Mouse (Mus musculus): ENCODE measurements at regions not wholly inside any gene's neighbourhood (a gene's known extent, or its start where the extent isn't known, plus 50 kb on each side); places are given as distances from the start of the nearest gene placed in this dataset.

DNA sequence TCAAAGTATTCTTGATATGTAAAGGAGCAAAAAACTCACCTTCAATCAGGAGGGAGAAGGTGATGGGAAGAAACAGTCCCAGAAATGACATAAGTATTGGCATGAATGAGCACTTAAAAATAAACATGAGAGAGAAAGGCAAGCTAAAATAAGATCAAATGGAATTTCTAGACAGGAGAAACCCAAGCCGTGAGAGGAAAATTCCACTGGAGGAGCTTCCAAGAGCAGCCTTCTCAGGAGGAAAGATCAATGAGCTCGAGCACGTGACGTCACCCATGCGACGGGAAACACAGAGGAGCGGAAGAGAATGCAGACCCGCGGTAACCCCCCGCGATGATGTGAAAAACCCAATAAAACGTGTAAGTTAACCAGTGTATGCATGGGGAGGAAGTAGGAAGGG, 274.6 kb downstream of the Lyplal1 start:
- H3K4me2 ChIP-seq (ENCODE audit: low read depth, low read length): no peak overlapping the region
- ATAC-seq (ENCODE audit: low read depth) (no peak), DNase-seq (ENCODE audit: low spot score) (no peak)
- H3K9ac ChIP-seq (ENCODE audit: low read depth, low read length): no peak overlapping the region
- no peaks in the 10 kb centered on the region for H3K36me3 ChIP-seq (ENCODE audit: control insufficient read depth, insufficient read depth, low read length)
- H3K4me3 ChIP-seq (ENCODE audit: low read depth, low read length): no peak overlapping the region
- WGBS: 78% methylated on average over 12 of the region's 12 CpGs
- H3K27me3 ChIP-seq (replicated peaks; ENCODE audit: control insufficient read depth, insufficient read depth, low read length): no peaks in the 10 kb centered on the region
- no peaks in the 10 kb centered on the region for H3K4me1 ChIP-seq (ENCODE audit: control insufficient read depth, insufficient read depth, low read length)
- H3K9me3 ChIP-seq (ENCODE audit: control insufficient read depth, low read length): no peaks in the 10 kb centered on the region
- no peak overlapping the region for H3K27ac ChIP-seq (replicated peaks; ENCODE audit: low read depth, low read length)

DNA sequence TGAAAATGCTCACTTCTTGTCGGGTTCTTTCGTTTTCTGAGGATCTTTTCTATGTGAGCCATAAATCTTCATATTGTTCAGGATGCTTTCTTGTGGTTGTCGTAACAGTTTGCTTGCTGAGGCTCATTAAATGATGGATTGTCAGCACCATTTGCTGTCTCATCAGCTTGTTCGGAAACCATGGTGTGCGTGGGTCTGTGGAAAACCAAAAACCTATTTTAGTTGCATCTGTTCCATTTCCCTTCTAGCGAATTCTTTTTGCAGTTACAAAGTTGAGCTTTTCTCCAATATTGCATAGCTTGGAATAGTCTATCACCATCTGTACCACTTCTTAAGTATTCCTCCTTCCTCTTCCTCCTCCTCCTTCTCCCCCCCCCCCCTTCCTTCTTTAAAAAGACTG, 269.9 kb downstream of the Lyplal1 start:
- Histone ChIP-seq H3K4me1 (ENCODE audit: control insufficient read depth, insufficient read depth, low read length) (no peaks in the 10 kb centered on the region), H3K36me3 (ENCODE audit: control insufficient read depth, insufficient read depth, low read length) (no peaks in the 10 kb centered on the region), H3K9me3 (ENCODE audit: control insufficient read depth, low read length) (no peaks in the 10 kb centered on the region), H3K4me3 (ENCODE audit: low read depth, low read length) (no peak overlapping the region), H3K27ac (replicated peaks; ENCODE audit: low read depth, low read length) (no peak overlapping the region), H3K9ac (ENCODE audit: low read depth, low read length) (no peak overlapping the region), H3K27me3 (replicated peaks; ENCODE audit: control insufficient read depth, insufficient read depth, low read length) (no peaks in the 10 kb centered on the region), H3K4me2 (ENCODE audit: low read depth, low read length) (no peak overlapping the region)
- 82% methylated on average over 6 of the region's 6 CpGs for WGBS
- ATAC-seq (ENCODE audit: low read depth) (no peak), DNase-seq (ENCODE audit: low spot score) (no peak)

DNA sequence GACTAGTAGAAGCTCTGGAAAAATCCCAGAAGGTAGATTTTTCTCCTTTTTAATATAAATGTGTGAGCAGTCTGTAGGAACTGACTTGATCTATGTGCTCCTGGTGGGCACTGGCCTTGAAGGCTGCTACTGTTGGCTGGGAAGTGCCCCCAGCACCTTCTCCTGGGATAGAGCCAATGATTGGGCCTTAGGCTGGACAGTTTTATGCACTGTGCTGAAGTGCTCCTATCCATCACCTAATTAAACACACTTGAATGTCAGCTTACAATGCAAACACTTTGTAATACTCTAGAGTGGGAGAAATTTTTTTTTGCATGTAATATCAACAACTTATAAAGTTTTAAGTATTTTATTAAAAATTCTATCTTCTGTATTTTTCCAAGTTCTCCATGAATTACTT, 266.5 kb downstream of the Lyplal1 start:
- no peaks in the 10 kb centered on the region for H3K9me3 ChIP-seq (ENCODE audit: control insufficient read depth, low read length)
- no peaks in the 10 kb centered on the region for H3K4me1 ChIP-seq (ENCODE audit: control insufficient read depth, insufficient read depth, low read length)
- H3K4me3 ChIP-seq (ENCODE audit: low read depth, low read length): no peak overlapping the region
- DNase-seq (ENCODE audit: low spot score): no peak
- no peak overlapping the region for H3K9ac ChIP-seq (ENCODE audit: low read depth, low read length)
- no peak for ATAC-seq (ENCODE audit: low read depth)
- no peak overlapping the region for H3K27ac ChIP-seq (replicated peaks; ENCODE audit: low read depth, low read length)
- H3K27me3 ChIP-seq (replicated peaks; ENCODE audit: control insufficient read depth, insufficient read depth, low read length): no peaks in the 10 kb centered on the region
- no peak overlapping the region for H3K4me2 ChIP-seq (ENCODE audit: low read depth, low read length)
- H3K36me3 ChIP-seq (ENCODE audit: control insufficient read depth, insufficient read depth, low read length): no peaks in the 10 kb centered on the region

DNA sequence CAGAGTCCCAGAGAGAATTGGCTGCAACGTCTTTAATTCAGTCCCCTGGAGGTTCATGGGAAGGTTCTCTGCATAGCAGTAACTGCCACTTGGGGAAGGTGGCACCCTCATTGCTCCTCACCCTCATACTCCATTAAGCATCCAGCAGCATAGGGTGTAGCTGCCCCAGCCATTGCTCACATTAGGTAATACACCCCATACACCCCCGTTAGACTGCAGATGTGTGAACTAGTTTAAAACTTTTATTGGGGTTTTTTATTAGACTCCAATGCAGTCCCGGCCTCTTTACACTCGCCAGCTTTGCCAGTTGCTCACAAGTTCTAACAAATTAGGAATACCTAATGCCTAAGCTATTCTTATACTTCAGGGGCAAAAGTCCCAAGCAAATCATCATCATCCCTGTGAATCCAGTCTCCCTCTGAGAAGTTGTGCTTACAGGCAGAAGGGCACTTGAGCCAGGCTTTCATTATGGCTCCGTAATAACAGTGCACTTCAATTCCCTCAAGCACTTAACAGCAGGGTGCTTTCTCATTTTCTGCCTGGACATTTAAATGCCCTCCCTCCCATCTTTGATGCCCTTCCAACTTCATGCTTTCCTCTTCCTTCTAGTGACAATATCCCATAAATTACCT, 265.7 kb downstream of the Lyplal1 start:
- Histone ChIP-seq H3K27ac (replicated peaks; ENCODE audit: low read depth, low read length) (no peak overlapping the region), H3K4me1 (ENCODE audit: control insufficient read depth, insufficient read depth, low read length) (no peaks in the 10 kb centered on the region), H3K4me2 (ENCODE audit: low read depth, low read length) (no peak overlapping the region), H3K9ac (ENCODE audit: low read depth, low read length) (no peak overlapping the region), H3K9me3 (ENCODE audit: control insufficient read depth, low read length) (no peaks in the 10 kb centered on the region), H3K36me3 (ENCODE audit: control insufficient read depth, insufficient read depth, low read length) (no peaks in the 10 kb centered on the region), H3K27me3 (replicated peaks; ENCODE audit: control insufficient read depth, insufficient read depth, low read length) (no peaks in the 10 kb centered on the region), H3K4me3 (ENCODE audit: low read depth, low read length) (no peak overlapping the region)
- 67% methylated on average over 5 of the region's 5 CpGs for WGBS
- no peak for DNase-seq (ENCODE audit: low spot score)
- no peak for ATAC-seq (ENCODE audit: low read depth)

DNA sequence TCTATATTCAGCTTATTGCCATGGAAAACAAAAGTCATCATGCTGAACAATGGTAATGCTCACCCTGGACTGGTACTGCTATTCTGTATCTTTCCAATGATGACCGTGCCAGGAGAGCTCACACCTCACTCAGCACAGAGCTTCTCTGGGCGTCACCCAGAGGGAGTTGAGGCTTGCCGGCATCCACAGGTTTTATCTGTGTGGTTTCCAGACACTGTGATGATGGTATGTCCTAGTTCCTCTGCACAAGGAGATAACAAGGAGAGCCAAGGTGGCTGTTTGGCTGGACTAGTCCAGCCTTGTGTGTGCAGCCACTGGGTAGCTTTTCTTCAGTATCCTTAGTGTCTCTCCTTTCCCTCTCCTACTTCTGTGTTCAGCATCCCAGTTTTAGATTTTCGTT, 255.4 kb downstream of the Lyplal1 start:
- no peak for DNase-seq (ENCODE audit: low spot score)
- H3K9me3 ChIP-seq (ENCODE audit: control insufficient read depth, low read length): no peaks in the 10 kb centered on the region
- H3K27me3 ChIP-seq (replicated peaks; ENCODE audit: control insufficient read depth, insufficient read depth, low read length): no peaks in the 10 kb centered on the region
- no peak overlapping the region for H3K4me3 ChIP-seq (ENCODE audit: low read depth, low read length)
- H3K36me3 ChIP-seq (ENCODE audit: control insufficient read depth, insufficient read depth, low read length): no peaks in the 10 kb centered on the region
- no peak overlapping the region for H3K9ac ChIP-seq (ENCODE audit: low read depth, low read length)
- ATAC-seq (ENCODE audit: low read depth): no peak
- H3K27ac ChIP-seq (replicated peaks; ENCODE audit: low read depth, low read length): no peak overlapping the region
- WGBS: 89% methylated on average over 4 of the region's 4 CpGs
- no peak overlapping the region for H3K4me2 ChIP-seq (ENCODE audit: low read depth, low read length)
- H3K4me1 ChIP-seq (ENCODE audit: control insufficient read depth, insufficient read depth, low read length): no peaks in the 10 kb centered on the region; the same call in 1 of the 2 replicates

DNA sequence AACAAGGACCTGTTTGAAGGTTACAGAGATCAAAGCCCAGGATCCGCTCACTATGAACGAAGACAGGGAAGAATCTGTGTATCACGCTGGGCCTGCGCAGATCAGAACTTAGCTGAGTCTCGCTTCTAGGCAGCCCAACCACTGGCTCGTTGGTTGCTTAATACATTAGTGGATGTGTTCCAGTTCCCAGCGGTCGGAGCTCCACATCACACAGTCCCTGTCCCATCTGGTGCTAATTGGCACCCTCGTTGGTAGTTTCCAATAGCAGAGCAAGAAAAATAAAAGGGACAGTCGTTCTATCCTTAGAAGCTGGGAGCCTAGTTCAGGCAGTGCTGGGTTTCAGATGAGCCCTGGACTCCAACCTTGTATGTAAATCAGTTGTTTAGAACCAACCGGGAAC, 251.2 kb downstream of the Lyplal1 start:
- 69% methylated on average over 11 of the region's 11 CpGs for WGBS
- no peaks in the 10 kb centered on the region; the same call in 1 of the 2 replicates for H3K4me1 ChIP-seq (ENCODE audit: control insufficient read depth, insufficient read depth, low read length)
- ATAC-seq (ENCODE audit: low read depth): no peak
- no peaks in the 10 kb centered on the region for H3K9me3 ChIP-seq (ENCODE audit: control insufficient read depth, low read length)
- no peaks in the 10 kb centered on the region for H3K27me3 ChIP-seq (replicated peaks; ENCODE audit: control insufficient read depth, insufficient read depth, low read length)
- H3K4me2 ChIP-seq (ENCODE audit: low read depth, low read length): no peak overlapping the region
- H3K36me3 ChIP-seq (ENCODE audit: control insufficient read depth, insufficient read depth, low read length): no peaks in the 10 kb centered on the region
- no peak overlapping the region for H3K27ac ChIP-seq (replicated peaks; ENCODE audit: low read depth, low read length)
- peak; percentile 33 for DNase-seq (ENCODE audit: low spot score)
- H3K4me3 ChIP-seq (ENCODE audit: low read depth, low read length): no peak overlapping the region
- no peak overlapping the region for H3K9ac ChIP-seq (ENCODE audit: low read depth, low read length)

DNA sequence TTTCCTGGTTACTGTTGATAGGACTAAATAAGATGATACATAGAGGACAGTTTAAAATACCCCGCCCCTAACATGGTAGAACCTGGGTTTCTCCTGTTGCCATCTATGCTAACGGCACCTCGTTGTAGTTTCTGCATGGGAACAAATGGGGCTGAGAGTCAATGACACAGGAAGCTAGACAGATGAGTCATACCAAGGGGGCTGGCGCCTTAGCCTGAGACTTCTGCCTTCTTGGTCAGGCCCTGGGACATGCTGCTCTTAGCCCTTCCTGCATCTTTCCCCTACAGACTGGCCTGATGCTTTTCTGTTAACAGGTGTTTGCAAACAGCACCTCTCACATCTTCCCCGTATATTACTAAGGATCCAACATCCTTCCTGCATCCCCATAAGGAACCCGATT, 250.5 kb downstream of the Lyplal1 start:
- Histone ChIP-seq H3K4me2 (ENCODE audit: low read depth, low read length) (no peak overlapping the region), H3K4me3 (ENCODE audit: low read depth, low read length) (no peak overlapping the region), H3K4me1 (ENCODE audit: control insufficient read depth, insufficient read depth, low read length) (no peaks in the 10 kb centered on the region; the same call in 1 of the 2 replicates), H3K27me3 (replicated peaks; ENCODE audit: control insufficient read depth, insufficient read depth, low read length) (no peaks in the 10 kb centered on the region), H3K9me3 (ENCODE audit: control insufficient read depth, low read length) (no peaks in the 10 kb centered on the region), H3K36me3 (ENCODE audit: control insufficient read depth, insufficient read depth, low read length) (no peaks in the 10 kb centered on the region), H3K9ac (ENCODE audit: low read depth, low read length) (no peak overlapping the region), H3K27ac (replicated peaks; ENCODE audit: low read depth, low read length) (no peak overlapping the region)
- ATAC-seq (ENCODE audit: low read depth) (no peak), DNase-seq (ENCODE audit: low spot score) (no peak)
- 95% methylated on average over 6 of the region's 6 CpGs for WGBS

DNA sequence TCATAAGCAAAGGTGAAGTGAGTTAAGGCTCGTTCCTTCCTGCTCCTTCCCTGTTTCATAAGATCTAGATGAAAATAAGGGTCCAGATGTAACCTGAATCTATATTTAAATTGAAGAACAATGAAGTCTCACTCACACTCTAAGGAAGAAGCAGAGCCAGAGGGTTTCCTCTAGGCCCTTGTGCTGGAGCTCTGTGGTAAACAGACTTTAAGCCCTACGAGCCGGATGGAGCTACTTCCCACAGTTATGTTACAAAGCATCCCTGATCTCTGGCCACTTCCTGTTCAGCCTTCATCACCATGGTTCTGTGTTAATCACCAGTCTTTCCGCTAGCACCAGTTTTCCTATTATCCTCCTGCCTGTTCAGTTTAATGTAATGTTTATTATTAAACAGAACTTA, 250.1 kb downstream of the Lyplal1 start:
- WGBS: 79% methylated on average over 4 of the region's 4 CpGs
- Histone ChIP-seq H3K27me3 (replicated peaks; ENCODE audit: control insufficient read depth, insufficient read depth, low read length) (no peaks in the 10 kb centered on the region), H3K9me3 (ENCODE audit: control insufficient read depth, low read length) (no peaks in the 10 kb centered on the region), H3K4me2 (ENCODE audit: low read depth, low read length) (no peak overlapping the region), H3K36me3 (ENCODE audit: control insufficient read depth, insufficient read depth, low read length) (no peaks in the 10 kb centered on the region), H3K4me3 (ENCODE audit: low read depth, low read length) (no peak overlapping the region), H3K27ac (replicated peaks; ENCODE audit: low read depth, low read length) (no peak overlapping the region), H3K9ac (ENCODE audit: low read depth, low read length) (no peak overlapping the region), H3K4me1 (ENCODE audit: control insufficient read depth, insufficient read depth, low read length) (no peaks in the 10 kb centered on the region; the same call in 1 of the 2 replicates)
- DNase-seq (ENCODE audit: low spot score) (no peak), ATAC-seq (ENCODE audit: low read depth) (no peak)

DNA sequence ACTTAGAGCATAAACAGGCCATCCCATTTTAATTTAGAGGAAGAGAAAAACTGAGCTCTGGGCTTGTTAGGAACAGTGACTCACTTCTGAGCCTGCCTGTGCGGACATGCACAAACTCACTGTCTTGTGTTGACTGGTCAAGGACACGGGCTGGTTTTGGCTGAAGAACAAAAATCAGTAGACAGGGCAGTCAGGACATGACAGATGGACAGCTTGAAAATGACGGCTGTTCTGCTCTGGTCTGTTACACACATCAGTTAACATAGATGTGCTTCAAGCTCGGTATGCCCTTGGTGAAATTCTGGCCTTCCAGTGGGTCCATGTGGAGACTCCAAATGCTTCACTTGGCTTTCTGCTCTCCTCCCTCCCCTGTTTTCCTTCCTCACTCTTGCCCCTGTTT, 248.4 kb downstream of the Lyplal1 start:
- no peak overlapping the region for H3K9ac ChIP-seq (ENCODE audit: low read depth, low read length)
- no peaks in the 10 kb centered on the region; the same call in 1 of the 2 replicates for H3K4me1 ChIP-seq (ENCODE audit: control insufficient read depth, insufficient read depth, low read length)
- no peaks in the 10 kb centered on the region for H3K27me3 ChIP-seq (replicated peaks; ENCODE audit: control insufficient read depth, insufficient read depth, low read length)
- ATAC-seq (ENCODE audit: low read depth): no peak
- 66% methylated on average over 4 of the region's 4 CpGs for WGBS
- no peak overlapping the region for H3K4me2 ChIP-seq (ENCODE audit: low read depth, low read length)
- H3K27ac ChIP-seq (replicated peaks; ENCODE audit: low read depth, low read length): no peak overlapping the region
- H3K4me3 ChIP-seq (ENCODE audit: low read depth, low read length): no peak overlapping the region
- H3K36me3 ChIP-seq (ENCODE audit: control insufficient read depth, insufficient read depth, low read length): no peaks in the 10 kb centered on the region
- no peaks in the 10 kb centered on the region for H3K9me3 ChIP-seq (ENCODE audit: control insufficient read depth, low read length)
- no peak for DNase-seq (ENCODE audit: low spot score)
